Mouse (Mus musculus) heart, postnatal 0 days (tissue): ENCODE measurements around the gene Notch2. TPM values are rescaled to one million over a fixed set of nuclear protein-coding genes. Genes with fewer than 3 reads are reported as not detected.

Source experiments
- ATAC-seq: fragments of 200-750 bp; cut with Nextera tagmentation; 2 replicates; pipeline ENCODE4 v1.8.0; 2017; ENCODE audit warnings: low read depth, moderate number of reproducible peaks, moderate library complexity; ENCODE audit not compliant: insufficient read depth
- DNase-seq: peaks from one replicate; pipeline ENCODE4 v3.0.0-alpha.2; 2016; ENCODE audit warnings: low spot score
- H3K27ac ChIP-seq: fragments of 300-500 bp; sonication (generic); 2 replicates; pipeline ENCODE4 v1.5.1; 2014; ENCODE audit warnings: low read depth, mild to moderate bottlenecking
- H3K27me3 ChIP-seq: fragments of 300-500 bp; sonication (generic); 2 replicates; pipeline ENCODE4 v1.6.1; 2014; ENCODE audit warnings: low read length, mixed read lengths; ENCODE audit not compliant: control insufficient read depth, insufficient read depth
- H3K36me3 ChIP-seq: fragments of 300-500 bp; sonication (generic); replicated peaks from 2 replicates; pipeline ENCODE4 v1.6.1; 2014; ENCODE audit warnings: low read length, mixed read lengths; ENCODE audit not compliant: control insufficient read depth, insufficient read depth
- H3K4me1 ChIP-seq: fragments of 300-500 bp; sonication (generic); 2 replicates; pipeline ENCODE4 v1.6.1; 2014; ENCODE audit warnings: antibody characterized with exemption; ENCODE audit not compliant: control insufficient read depth, insufficient read depth
- H3K4me2 ChIP-seq: fragments of 300-500 bp; sonication (generic); 2 replicates; pipeline ENCODE4 v1.6.1; 2014; ENCODE audit warnings: low read depth, mild to moderate bottlenecking, low read length, moderate library complexity
- H3K4me3 ChIP-seq: fragments of 300-500 bp; sonication (generic); 2 replicates; pipeline ENCODE4 v1.5.1; 2014; ENCODE audit warnings: low read depth, low read length
- H3K9ac ChIP-seq: fragments of 300-500 bp; sonication (generic); replicated peaks from 2 replicates; pipeline ENCODE4 v1.6.1; 2014; ENCODE audit warnings: low read depth, low read length, mixed read lengths
- H3K9me3 ChIP-seq: fragments of 300-500 bp; sonication (generic); replicated peaks from 2 replicates; pipeline ENCODE4 v1.6.1; 2016; ENCODE audit warnings: low read length; ENCODE audit not compliant: control insufficient read depth
- CTCF ChIP-seq: IDR thresholded peaks from 2 replicates; pipeline ENCODE4 v1.5.1; 2016; ENCODE audit warnings: antibody characterized with exemption, control low read depth, low read depth
- EP300 ChIP-seq: IDR thresholded peaks from 2 replicates; pipeline ENCODE4 v1.6.1; 2016; ENCODE audit warnings: antibody characterized with exemption, low read depth
- WGBS: fragments of 180-500 bp; shearing (Covaris S2); extraction: QIAGEN DNeasy Blood & Tissue Kit; methylation state at CpG from one replicate; pipeline ENCODE4 v1.1.7; 2014; 5-methylcytosine and 5-hydroxymethylcytosine counted together
- polyA plus RNA-seq: library from polyadenylated mRNA; unstranded; fragments of >200 nt; fragmentation: Nextera tagmentation; extraction: Ambion mirVana; gene quantifications from 2 replicates; pipeline ENCODE4 v1.2.1, GENCODE M21; 2015
- total RNA-seq: library from RNA; depleted of rRNA; stranded (reverse); fragments of >200 nt; gene quantifications from 2 replicates; pipeline ENCODE4 v1.2.3, GENCODE M21; 2014; ENCODE audit warnings: low replicate concordance

Gene Notch2
- total and polyA plus RNA-seq, 2 experiments from 2014 or later, result 5.5 to 53.7 TPM

DNA sequence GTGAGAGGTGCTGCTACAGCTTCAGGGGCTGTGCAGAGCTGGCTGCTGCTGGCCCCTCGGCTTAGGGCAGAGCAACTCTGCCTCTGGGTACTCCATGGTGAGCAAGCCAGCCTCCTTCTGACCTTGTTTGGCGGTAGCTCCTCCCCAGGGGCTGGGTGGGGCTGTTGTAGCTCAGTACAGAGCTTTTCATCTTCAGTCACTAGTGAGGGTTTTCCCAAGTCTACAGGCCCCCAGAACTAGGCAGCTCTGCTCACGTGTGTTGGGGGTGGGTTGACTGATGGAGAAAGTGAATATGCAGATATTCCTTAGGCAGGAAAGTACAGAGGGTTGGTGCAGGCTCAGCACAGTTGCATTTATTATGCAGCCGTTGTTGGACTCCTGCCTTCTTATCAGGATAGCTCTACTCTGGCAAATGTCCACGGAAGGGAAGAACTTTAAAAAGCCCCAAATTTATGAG, 72.5 kb downstream of the Notch2 start:
- ATAC-seq (0 out of 2 replicates have a peak, but pooled peaks have one; percentile 34), DNase-seq (no peak)
- no peaks in the 10 kb centered on the region for H3K9me3 ChIP-seq
- H3K27ac ChIP-seq, result peak overlapping the region; percentile 3; the same call in 1 of the 2 replicates
- H3K9ac ChIP-seq, result no peak overlapping the region
- WGBS, result 24% methylated on average over 5 of the region's 5 CpGs
- TF ChIP-seq EP300 (no peak), CTCF (no peak)
- no peaks in the 10 kb centered on the region for H3K27me3 ChIP-seq
- peaks cover 12% of the 10 kb centered on the region for H3K4me1 ChIP-seq
- no peak overlapping the region for H3K4me2 ChIP-seq
- H3K4me3 ChIP-seq, result no peak overlapping the region
- H3K36me3 ChIP-seq, result peaks cover 29% of the 10 kb centered on the region

DNA sequence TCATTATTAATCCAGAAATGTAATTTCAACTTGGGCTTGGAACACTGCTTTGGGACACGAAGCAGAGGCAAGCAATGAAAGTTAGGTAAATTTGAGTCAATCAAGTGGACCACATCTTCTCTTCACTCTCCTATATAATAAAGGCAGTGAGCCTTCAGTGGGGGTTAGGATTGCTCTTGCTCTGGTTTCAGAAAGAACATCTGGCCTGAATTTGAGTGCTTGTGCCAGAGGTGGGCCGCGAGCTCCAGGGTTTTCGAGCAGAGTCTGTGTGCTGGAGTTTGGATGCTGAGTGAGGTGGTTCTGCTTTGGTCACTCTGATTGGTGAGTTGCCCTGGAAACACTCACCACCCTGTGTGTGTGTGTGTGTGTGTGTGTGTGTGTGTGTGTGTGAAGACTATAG, 73.1 kb downstream of the Notch2 start:
- no peak for TF ChIP-seq EP300
- no peak for TF ChIP-seq CTCF
- peaks cover 12% of the 10 kb centered on the region for H3K4me1 ChIP-seq

DNA sequence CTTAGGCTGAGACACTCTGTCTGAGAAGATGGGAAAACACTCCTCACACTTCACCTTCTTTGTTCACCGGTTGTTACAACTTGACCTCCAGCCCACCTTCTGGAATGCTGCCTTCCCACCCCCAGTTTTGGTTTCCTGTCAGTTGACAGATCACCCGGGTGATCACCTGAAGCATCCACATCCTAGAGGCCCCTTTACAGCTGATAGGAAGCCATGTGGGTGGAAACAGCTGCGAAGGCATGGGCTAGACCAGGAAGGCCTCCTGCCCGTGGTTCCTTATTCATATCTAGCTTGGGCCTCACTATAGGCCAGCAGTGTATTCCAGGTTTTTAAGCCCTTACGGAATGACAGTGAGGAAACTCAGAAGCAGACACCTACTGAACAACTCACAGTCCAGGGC, 73.5 kb downstream of the Notch2 start:
- 58% methylated on average over 5 of the region's 5 CpGs for WGBS
- ATAC-seq (no peak), DNase-seq (no peak)
- H3K36me3 ChIP-seq, result peaks cover 25% of the 10 kb centered on the region
- H3K4me3 ChIP-seq, result no peak overlapping the region
- no peak overlapping the region for H3K27ac ChIP-seq
- H3K27me3 ChIP-seq, result no peaks in the 10 kb centered on the region
- no peak overlapping the region for H3K4me2 ChIP-seq
- TF ChIP-seq EP300 (no peak), CTCF (no peak)
- peaks cover 12% of the 10 kb centered on the region for H3K4me1 ChIP-seq
- H3K9ac ChIP-seq, result no peak overlapping the region
- no peaks in the 10 kb centered on the region for H3K9me3 ChIP-seq

More for the DNA sequence above, 73.1 kb downstream of the Notch2 start:
- no peak overlapping the region for H3K9ac ChIP-seq
- no peaks in the 10 kb centered on the region for H3K27me3 ChIP-seq
- H3K27ac ChIP-seq, result no peak overlapping the region
- H3K36me3 ChIP-seq, result peaks cover 29% of the 10 kb centered on the region
- no peak overlapping the region for H3K4me3 ChIP-seq
- DNase-seq (no peak), ATAC-seq (no peak)
- WGBS, result 72% methylated on average over 4 of the region's 4 CpGs
- no peak overlapping the region for H3K4me2 ChIP-seq
- H3K9me3 ChIP-seq, result no peaks in the 10 kb centered on the region

DNA sequence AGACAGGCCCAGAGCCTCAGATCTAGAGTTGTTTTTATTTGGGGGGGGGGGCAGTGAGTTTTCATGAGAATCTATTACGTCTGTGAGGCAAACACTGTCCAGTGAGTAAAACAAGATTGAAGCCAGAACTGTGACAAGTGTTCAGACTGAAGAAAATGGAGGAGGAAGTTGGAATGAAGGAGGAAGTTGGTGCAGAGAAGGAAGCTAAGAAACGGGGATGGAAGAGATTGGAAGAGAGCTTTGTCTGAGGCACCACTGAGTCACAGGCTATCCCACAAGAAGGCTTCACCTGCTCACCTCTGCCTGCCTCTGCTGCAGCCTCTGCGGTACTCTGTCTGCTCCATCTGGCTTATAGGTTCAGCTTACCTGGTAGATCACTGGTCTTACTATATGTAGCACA, 74.2 kb downstream of the Notch2 start:
- 96% methylated on average over 3 of the region's 3 CpGs for WGBS
- H3K9ac ChIP-seq, result no peak overlapping the region
- no peak for ATAC-seq
- TF ChIP-seq EP300 (no peak), CTCF (no peak)
- H3K4me3 ChIP-seq, result no peak overlapping the region
- no peak overlapping the region for H3K4me2 ChIP-seq
- DNase-seq, result no peak
- peaks cover 19% of the 10 kb centered on the region for H3K36me3 ChIP-seq
- no peaks in the 10 kb centered on the region for H3K9me3 ChIP-seq
- H3K27me3 ChIP-seq, result no peaks in the 10 kb centered on the region
- H3K4me1 ChIP-seq, result peaks cover 12% of the 10 kb centered on the region
- H3K27ac ChIP-seq, result no peak overlapping the region

DNA sequence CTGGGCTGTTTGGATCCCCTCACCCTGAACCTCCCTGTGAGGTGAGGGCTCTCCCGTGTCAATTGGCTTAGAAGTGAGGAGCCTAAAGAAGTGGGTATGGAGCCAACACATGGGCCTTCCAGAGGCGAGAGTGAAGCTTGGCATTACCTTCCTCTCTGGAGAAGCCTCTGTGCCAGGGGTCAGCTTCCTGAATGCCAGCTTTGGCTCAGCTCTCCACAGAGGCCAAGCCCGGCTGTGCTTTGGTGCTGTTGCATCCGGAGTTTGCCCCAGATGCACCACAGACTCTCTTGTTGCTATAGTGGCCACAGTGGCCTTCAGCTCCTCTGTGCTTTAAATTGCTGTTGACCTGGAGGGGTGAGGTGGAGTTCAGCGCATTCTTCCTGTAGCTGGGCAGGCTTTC, 76.4 kb downstream of the Notch2 start:
- no peak for TF ChIP-seq CTCF
- no peak for TF ChIP-seq EP300
- Histone ChIP-seq H3K4me2 (no peak overlapping the region), H3K27me3 (no peaks in the 10 kb centered on the region), H3K9me3 (no peaks in the 10 kb centered on the region), H3K36me3 (peaks cover 4% of the 10 kb centered on the region), H3K4me3 (no peak overlapping the region), H3K27ac (peak overlapping the region; percentile 40; the same call in 1 of the 2 replicates), H3K9ac (no peak overlapping the region), H3K4me1 (peaks cover 22% of the 10 kb centered on the region)
- DNase-seq (no peak), ATAC-seq (no peak)
- 70% methylated on average over 5 of the region's 5 CpGs for WGBS

DNA sequence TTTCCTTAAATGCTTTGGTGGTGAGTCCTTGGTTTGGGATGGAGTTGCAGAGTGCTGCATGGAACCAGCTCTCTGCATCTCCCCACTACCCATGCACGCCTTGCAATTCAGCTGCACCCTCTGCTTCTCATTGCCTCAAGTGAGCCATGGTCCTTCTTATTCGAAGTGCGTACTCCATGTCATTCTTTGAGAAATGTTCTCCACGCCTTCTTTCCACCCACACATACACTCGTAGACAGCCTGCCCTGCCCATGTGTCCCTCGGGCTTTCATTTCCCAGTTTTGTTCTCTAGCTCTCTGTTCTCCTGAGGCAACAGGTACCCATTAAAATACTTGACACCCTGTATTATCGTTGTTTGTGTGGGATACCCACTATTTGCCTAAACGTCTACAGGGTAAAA, 76.8 kb downstream of the Notch2 start:
- no peak for DNase-seq
- peaks cover 24% of the 10 kb centered on the region for H3K4me1 ChIP-seq
- peak overlapping the region; percentile 40; the same call in 1 of the 2 replicates for H3K27ac ChIP-seq
- H3K9ac ChIP-seq, result no peak overlapping the region
- TF ChIP-seq CTCF (no peak), EP300 (no peak)
- H3K27me3 ChIP-seq, result no peaks in the 10 kb centered on the region
- no peak for ATAC-seq
- no peak overlapping the region for H3K4me3 ChIP-seq
- peaks cover 4% of the 10 kb centered on the region for H3K36me3 ChIP-seq
- 77% methylated on average over 8 of the region's 8 CpGs for WGBS
- no peaks in the 10 kb centered on the region for H3K9me3 ChIP-seq
- no peak overlapping the region for H3K4me2 ChIP-seq
